Mouse (Mus musculus) heart, adult 2 months (tissue): ENCODE results near the gene Lsm3.
"Not testable (repeated sequence)": the region's sequence is repeated elsewhere in the genome, so short reads cannot be mapped to it uniquely, and the experiment has no call there.

Experiments used
- CTCF ChIP-seq: fragments of 200-600 bp; IDR thresholded peaks from 2 replicates; pipeline ENCODE4 v1.8.1; 2022; ENCODE audit warnings: antibody characterized with exemption, mild to moderate bottlenecking, moderate library complexity
- EP300 ChIP-seq: fragments of 200-500 bp; IDR thresholded peaks from 2 replicates; pipeline ENCODE4 v1.6.1; 2011; ENCODE audit warnings: low read depth, low read length, control low read depth; ENCODE audit not compliant: insufficient read depth
- POLR2A ChIP-seq: fragments of 200-500 bp; IDR thresholded peaks from 2 replicates; pipeline ENCODE4 v1.6.1; 2011; ENCODE audit warnings: mild to moderate bottlenecking, low read depth, low read length, control low read depth; ENCODE audit not compliant: insufficient read depth

DNA sequence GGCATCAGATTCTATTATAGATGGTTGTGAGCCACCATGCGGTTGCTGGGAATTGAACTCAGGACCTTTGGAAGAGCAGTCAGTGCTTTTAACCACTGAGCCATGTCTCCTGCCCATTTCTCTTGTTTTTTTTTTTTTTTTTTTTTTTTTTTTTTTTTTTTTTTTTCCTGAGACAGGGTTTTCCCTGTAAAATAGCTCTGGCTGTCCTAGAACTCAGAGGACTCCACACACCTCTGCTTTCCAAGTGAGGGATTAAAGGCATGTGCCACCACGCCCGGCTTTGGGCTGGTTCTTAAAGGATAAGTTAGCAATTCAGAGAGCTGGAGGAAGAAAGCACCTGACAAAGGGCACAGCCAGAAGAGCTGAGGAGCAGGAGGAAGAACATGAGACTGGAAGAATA is 44.3 kb upstream of the Lsm3 start:
- TF ChIP-seq CTCF, EP300, POLR2A: not testable (repeated sequence)
